Mouse (Mus musculus): Measurements from ENCODE around the gene Rnase12. TPM values are rescaled to one million over a fixed set of nuclear protein-coding genes. Genes with fewer than 3 reads are reported as not detected.

Gene Rnase12
- polyA plus RNA-seq (2017; shearing (Covaris generic)) = not detected

DNA sequence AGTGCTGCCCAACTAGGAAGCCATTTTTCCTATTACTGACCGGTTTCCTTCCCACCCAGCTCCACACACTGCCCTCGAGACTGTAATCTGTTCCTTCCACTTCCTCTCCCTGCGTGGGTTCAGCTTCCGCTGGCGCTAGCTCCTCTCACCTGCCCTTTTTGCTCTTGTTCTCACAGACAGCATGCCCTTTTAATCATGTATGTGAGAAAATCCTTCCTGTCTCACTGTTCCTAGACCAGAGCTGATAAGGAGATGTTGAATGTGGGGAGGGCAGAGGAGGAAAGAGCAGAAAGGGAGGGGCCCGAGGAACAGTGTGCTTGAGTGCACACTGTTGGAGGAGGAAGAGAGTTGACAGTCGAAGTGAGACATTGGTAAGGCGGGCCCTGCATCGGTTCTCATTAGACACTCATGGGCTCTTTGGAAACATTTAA is at the start of gene Rnase12:
Rnase12 (minus strand) TSS at position 261 of the 431 bp plus-strand sequence.

DNA sequence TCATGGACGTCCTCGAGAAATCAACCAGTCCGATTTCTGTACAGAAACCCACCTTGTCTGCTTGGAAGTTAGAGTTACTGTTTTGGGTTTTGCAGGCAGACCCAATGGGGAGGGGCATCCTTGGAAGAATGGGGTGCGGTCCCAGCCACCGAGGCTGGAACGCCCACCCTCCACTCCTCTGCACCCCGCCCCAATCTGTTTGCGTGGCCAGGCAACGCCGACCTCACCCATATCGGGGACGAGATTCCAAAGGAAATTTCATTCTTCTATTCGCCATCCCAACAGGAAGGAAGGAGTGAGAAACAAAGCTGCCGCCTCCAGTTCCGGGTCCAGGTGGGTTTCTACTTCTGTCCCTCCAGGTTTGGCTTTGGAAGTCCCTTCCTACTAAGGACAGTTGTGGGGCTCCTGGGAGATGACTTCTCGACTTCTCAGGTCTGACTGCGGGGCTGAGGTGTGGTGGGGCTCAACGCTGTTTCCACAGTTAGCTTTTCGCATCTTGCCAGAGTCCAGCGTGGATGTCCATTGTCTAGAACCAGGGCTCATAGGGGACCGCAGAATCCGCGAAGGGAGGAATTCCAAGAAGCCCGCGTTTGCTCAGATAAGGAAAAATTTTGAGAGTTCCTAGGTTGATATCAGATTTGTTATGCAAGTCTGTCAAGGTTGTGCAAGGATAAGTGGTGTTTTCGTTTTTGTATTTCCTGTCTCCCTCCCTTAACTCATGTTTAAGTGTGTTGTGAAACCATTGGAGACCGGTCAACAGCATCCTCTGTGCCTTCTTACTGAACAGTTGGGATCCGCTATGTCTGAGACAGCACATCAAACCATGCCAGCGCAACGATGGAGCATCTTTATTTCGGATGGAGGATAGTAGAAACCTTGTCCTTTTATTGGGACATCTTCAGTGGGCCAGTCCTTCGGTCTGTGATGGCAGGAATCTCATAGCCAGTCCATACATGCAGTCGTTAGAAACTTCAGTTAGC is 33.8 kb upstream of the Rnase12 start, which contains the start of the genes Rnase4 and Ang:
Rnase4 (plus strand) TSS at position 157 of the 980 bp plus-strand sequence.
Ang (plus strand) TSS at position 230 of the 980 bp plus-strand sequence.

DNA sequence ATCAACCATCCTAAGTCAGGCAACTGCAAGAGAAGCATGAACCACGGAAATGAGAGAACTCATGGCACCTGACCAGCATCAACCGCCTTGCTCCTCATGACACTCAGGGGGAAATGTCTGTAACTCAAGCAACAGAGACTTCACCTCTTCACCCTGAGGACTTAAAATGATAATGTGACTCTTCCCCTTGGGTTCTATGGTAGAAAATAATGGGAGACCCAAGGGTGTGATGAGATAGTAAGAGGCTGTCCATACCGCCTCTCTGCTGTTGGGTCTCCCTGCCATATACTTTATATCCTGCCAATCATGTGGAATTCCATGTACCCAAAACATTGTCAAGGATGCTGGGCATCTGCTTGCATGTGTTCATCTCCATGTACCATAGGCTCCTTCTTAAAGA is 16.9 kb upstream of the Rnase12 start, which contains the start of gene Olfr750:
Olfr750 (minus strand) TSS at position 101 of the 400 bp plus-strand sequence.

GRCm38 (mm10) chr14:51050063-51050462 is 7.4 kb downstream of the Rnase12 start, which contains the start of gene Rnase11:
TSS of gene Rnase11 (minus strand) at chr14:51050163.

GRCm38 (mm10) chr14:51041769-51042168 is 15.7 kb downstream of the Rnase12 start, which contains the start of gene Rnase9:
TSS of gene Rnase9 (minus strand) at chr14:51041869.

GRCm38 (mm10) chr14:51007152-51007801 is 50.2 kb downstream of the Rnase12 start, which contains the start of gene Rnase10:
TSS of gene Rnase10 (plus strand) at chr14:51007751.

Other genes with a start within 250 kb of the Rnase12 start
- not detected for gene Ccnb1ip1, start 249.9 kb downstream of the Rnase12 start, polyA plus RNA-seq (2017; shearing (Covaris generic))
- gene Parp2, start 249.8 kb downstream of the Rnase12 start, polyA plus RNA-seq (2017; shearing (Covaris generic)) = 62.2 TPM
- gene Tep1, start 187.1 kb downstream of the Rnase12 start, polyA plus RNA-seq (2017; shearing (Covaris generic)) = 14.5 TPM
- gene Klhl33, start 160.2 kb downstream of the Rnase12 start, polyA plus RNA-seq (2017; shearing (Covaris generic)) = 0.41 TPM
- 83.6 TPM for gene Osgep, start 132.8 kb downstream of the Rnase12 start, polyA plus RNA-seq (2017; shearing (Covaris generic))
- 33.1 TPM for gene Apex1, start 132.7 kb downstream of the Rnase12 start, polyA plus RNA-seq (2017; shearing (Covaris generic))
- gene Pip4p1, start 126.8 kb downstream of the Rnase12 start, polyA plus RNA-seq (2017; shearing (Covaris generic)) = 138 TPM
- 40.7 TPM for gene Pnp, start 126.6 kb downstream of the Rnase12 start, polyA plus RNA-seq (2017; shearing (Covaris generic))
- gene Gm49342, start 113.1 kb downstream of the Rnase12 start, polyA plus RNA-seq (2017; shearing (Covaris generic)) = not detected
- gene Pnp2, start 101.7 kb downstream of the Rnase12 start, polyA plus RNA-seq (2017; shearing (Covaris generic)) = not detected
- not detected for gene Rnase10, start 49.9 kb downstream of the Rnase12 start, polyA plus RNA-seq (2017; shearing (Covaris generic))
- 0.32 TPM for gene Rnase9, start 15.8 kb downstream of the Rnase12 start, polyA plus RNA-seq (2017; shearing (Covaris generic))
- not detected for gene Rnase11, start 7.5 kb downstream of the Rnase12 start, polyA plus RNA-seq (2017; shearing (Covaris generic))
- gene Olfr750, start 16.8 kb upstream of the Rnase12 start, polyA plus RNA-seq (2017; shearing (Covaris generic)) = not detected
- gene Rnase4, start 33.4 kb upstream of the Rnase12 start, polyA plus RNA-seq (2017; shearing (Covaris generic)) = 8.5 TPM
- gene Ang, start 33.5 kb upstream of the Rnase12 start, polyA plus RNA-seq (2017; shearing (Covaris generic)) = 3.5 TPM
- not detected for gene Eddm3b, start 56.8 kb upstream of the Rnase12 start, polyA plus RNA-seq (2017; shearing (Covaris generic))
- gene Rnase6, start 66.2 kb upstream of the Rnase12 start, polyA plus RNA-seq (2017; shearing (Covaris generic)) = not detected
- gene Rnase1, start 89.1 kb upstream of the Rnase12 start, polyA plus RNA-seq (2017; shearing (Covaris generic)) = not detected
- gene Rnase2b, start 104.6 kb upstream of the Rnase12 start, polyA plus RNA-seq (2017; shearing (Covaris generic)) = not detected
- not detected for gene Ang2, start 141.5 kb upstream of the Rnase12 start, polyA plus RNA-seq (2017; shearing (Covaris generic))
- not detected for gene Ear14, start 145.7 kb upstream of the Rnase12 start, polyA plus RNA-seq (2017; shearing (Covaris generic))
- not detected for gene Rnase2a, start 198.5 kb upstream of the Rnase12 start, polyA plus RNA-seq (2017; shearing (Covaris generic))